Comparison of ENCODE assay signal across 13 mouse cellular contexts in genomic region chr12:3917668-3918341, GRCm38 (mm10). TPM values are rescaled to one million over a fixed set of nuclear protein-coding genes. Genes with fewer than 3 reads are reported as not detected.
A peak's percentile ranks its signal among the peaks of the same experiment; 100 is the strongest.
DNase-seq lines count a peak whose midpoint lies in the region; ATAC-seq and TF ChIP-seq lines count a peak whose summit lies in the region.
"Had no signal": no experiment of that assay in that cellular context is flagged by ENCODE, and none has a peak within 500 bp of the region (broad histone marks: within the 10 kb centered on the region; RNA-seq: fewer than 3 reads in every experiment).

No protein-coding gene starts in this region.

- H3K27me3 ChIP-seq in heart, embryonic 15.5 days: no peaks in the 10 kb centered on the region
- H3K27me3 ChIP-seq in heart, adult 2 months (ENCODE audit: control insufficient read depth, insufficient read depth, low read length): no peaks in the 10 kb centered on the region
- H3K27me3 ChIP-seq in MEL (ENCODE audit: control insufficient read depth in 1 of 2, insufficient read depth in 2 of 2, low read length in 2 of 2): no peaks in the 10 kb centered on the region; a peak in 1 of 4 replicates
- H3K27me3 ChIP-seq in forebrain, embryonic 13.5 days: no peaks in the 10 kb centered on the region

- H3K27ac ChIP-seq in heart, embryonic 15.5 days: no peak overlapping the region
- H3K27ac ChIP-seq in heart, adult 2 months: no peak overlapping the region
- no peak overlapping the region for H3K27ac ChIP-seq in MEL (ENCODE audit: control insufficient read depth, low read depth, low read length)
- no peak overlapping the region for H3K27ac ChIP-seq in forebrain, embryonic 13.5 days

- DNase-seq in heart, adult 2 months: no peak
- DNase-seq in MEL (ENCODE audit: low read depth, low spot score): no peak
- DNase-seq in layer of hippocampus, adult 11-12 months (ENCODE audit: low spot score): no peak
- DNase-seq in yolk sac, embryonic 10.5 days (ENCODE audit: low spot score): no peak
- no peak for DNase-seq in urinary bladder, postnatal 4 days (ENCODE audit: low spot score in 2 of 2)
- DNase-seq: cerebellum, postnatal 10 days; gastrocnemius, postnatal 36 days; layer of hippocampus, postnatal 36 days; lung, postnatal 10 days had no signal

- H3K79me2 ChIP-seq in heart, adult 2 months (replicated peaks; ENCODE audit: control insufficient read depth, insufficient read depth, low read length): no peaks in the 10 kb centered on the region
- H3K79me2 ChIP-seq in MEL (ENCODE audit: control insufficient read depth, insufficient read depth, low read length, poor library complexity): no peaks in the 10 kb centered on the region

- TF ChIP-seq POLR2A in heart, adult 2 months (IDR thresholded peaks at IDR 0.05; ENCODE audit: insufficient read depth, low read depth, low read length): no peak
- TF ChIP-seq POLR2A in MEL (IDR thresholded peaks at IDR 0.05; ENCODE audit: control insufficient read depth in 1 of 2, insufficient read depth in 1 of 2, low read depth in 1 of 2, low read length in 2 of 2, poor library complexity in 1 of 2): no peak

- no peak overlapping the region for H3K9ac ChIP-seq in heart, embryonic 15.5 days
- H3K9ac ChIP-seq in heart, adult 2 months (ENCODE audit: low read depth, low read length): no peak overlapping the region
- H3K9ac ChIP-seq in MEL (ENCODE audit: control insufficient read depth, low read depth, low read length, poor library complexity, severe bottlenecking): no peak overlapping the region
- H3K9ac ChIP-seq in forebrain, embryonic 13.5 days: peak overlapping the region; percentile 12; the same call in 1 of the 2 replicates

- TF ChIP-seq EP300 in heart, adult 2 months (IDR thresholded peaks at IDR 0.05; ENCODE audit: insufficient read depth, low read depth, low read length): no peak
- no peak for TF ChIP-seq EP300 in MEL (IDR thresholded peaks at IDR 0.05; ENCODE audit: low read depth in 1 of 2, low read length in 2 of 2)

- TF ChIP-seq RAD21 in MEL (IDR thresholded peaks at IDR 0.05; ENCODE audit: low read depth, low read length): no peak

- TF ChIP-seq CTCF in heart, adult 2 months (IDR thresholded peaks at IDR 0.05): no peak
- no peak for TF ChIP-seq CTCF in MEL (IDR thresholded peaks at IDR 0.05 in 2 of 3, conservative IDR thresholded peaks at IDR 0.05 in 1 of 3; ENCODE audit: control insufficient read depth in 1 of 3, insufficient read depth in 1 of 3, low read depth in 2 of 3, low read length in 3 of 3, poor library complexity in 1 of 3, severe bottlenecking in 1 of 3)

- ATAC-seq in heart, embryonic 15.5 days (replicated peaks; ENCODE audit: insufficient number of reproducible peaks, insufficient read depth, low FRiP score, low read depth): 0 out of 2 replicates have a peak, but pooled peaks have one; percentile 38
- peak; percentile 75 for ATAC-seq in forebrain, embryonic 13.5 days
- 0 out of 2 replicates have a peak, but pooled peaks have one; percentile 29 for ATAC-seq in megakaryocyte progenitor cell, adult 5-6 weeks (replicated peaks; ENCODE audit: poor library complexity)
- ATAC-seq: activated CD4-positive, CD25-positive, alpha-beta regulatory T cell, adult 4 months had no signal

- H3K4me1 ChIP-seq in heart, embryonic 15.5 days (replicated peaks): peaks cover 6% of the 10 kb centered on the region
- H3K4me1 ChIP-seq in heart, adult 2 months (ENCODE audit: control insufficient read depth, insufficient read depth, low read length): no peaks in the 10 kb centered on the region
- no peaks in the 10 kb centered on the region for H3K4me1 ChIP-seq in MEL (ENCODE audit: control insufficient read depth in 1 of 2, insufficient read depth in 2 of 2, low read length in 2 of 2)
- H3K4me1 ChIP-seq in forebrain, embryonic 13.5 days: peaks cover 18% of the 10 kb centered on the region

- H3K36me3 ChIP-seq in heart, embryonic 15.5 days: 0 out of 2 replicates have a peak, but pooled peaks cover 3% of the 10 kb centered on the region
- no peaks in the 10 kb centered on the region for H3K36me3 ChIP-seq in heart, adult 2 months (ENCODE audit: control insufficient read depth, insufficient read depth, low read length)
- H3K36me3 ChIP-seq in MEL (ENCODE audit: control insufficient read depth in 1 of 2, insufficient read depth in 2 of 2, low read length in 2 of 2): no peaks in the 10 kb centered on the region
- H3K36me3 ChIP-seq in forebrain, embryonic 13.5 days (ENCODE audit: poor library complexity, severe bottlenecking): peaks cover 9% of the 10 kb centered on the region; the same call in 1 of the 2 replicates

- no peaks in the 10 kb centered on the region for H3K9me3 ChIP-seq in heart, embryonic 15.5 days (replicated peaks)
- H3K9me3 ChIP-seq in MEL (replicated peaks; ENCODE audit: insufficient read depth, low read length): no peaks in the 10 kb centered on the region
- H3K9me3 ChIP-seq in forebrain, embryonic 13.5 days (replicated peaks): no peaks in the 10 kb centered on the region

- intact Hi-C loops in heart, adult 2 months (cut with DNase I): no loop called here

- no peak overlapping the region for H3K4me2 ChIP-seq in heart, embryonic 15.5 days
- H3K4me2 ChIP-seq in forebrain, embryonic 13.5 days: no peak overlapping the region

- WGBS in heart, embryonic 15.5 days: 22% methylated on average over 14 of the region's 14 CpGs
- WGBS in heart, adult 2 months: 33% methylated on average over 14 of the region's 14 CpGs
- WGBS in forebrain, embryonic 13.5 days: 26% methylated on average over 14 of the region's 14 CpGs

- H3K4me3 ChIP-seq in heart, embryonic 15.5 days: no peak overlapping the region
- no peak overlapping the region for H3K4me3 ChIP-seq in heart, adult 2 months
- H3K4me3 ChIP-seq in MEL (ENCODE audit: control insufficient read depth in 1 of 2, insufficient read depth in 1 of 2, low read depth in 2 of 2, low read length in 2 of 2): no peak overlapping the region
- no peak overlapping the region for H3K4me3 ChIP-seq in forebrain, embryonic 13.5 days

TF ChIP-seq in MEL, 35 proteins besides CTCF, POLR2A, EP300 and RAD21:
- peak; percentile 22; the same call in 1 of the 2 replicates for TF ChIP-seq USF1 (IDR thresholded peaks at IDR 0.05; ENCODE audit: low read depth, low read length)
- TF ChIP-seq TAL1 (IDR thresholded peaks at IDR 0.05; ENCODE audit: low read length): no peak

RNA-seq across cellular contexts. Expression of gene Pomc, which starts 36.9 kb away (rescaled TPM):
- 1.2 and 1.6 TPM in 2 replicates for polyA plus RNA-seq in heart, embryonic 15.5 days (2015; fragmentation: Nextera tagmentation; extraction: Ambion mirVana)
- total RNA-seq in heart, adult 2 months (2021): under 1 TPM; 0.36 to 0.50 TPM
- 0.37 TPM in 1 of 2 replicates, not detected in the other for polyA plus RNA-seq in heart, adult 2 months (2012; rRNA removed)
- not detected in 2 replicates for total RNA-seq in MEL (2012; rRNA removed)
- polyA plus RNA-seq in MEL (2012; ENCODE audit: insufficient read depth in 1 of 2, insufficient read length in 2 of 2, low read depth in 1 of 2, low replicate concordance in 2 of 2, missing spikeins in 1 of 2): not detected
- 13.1 and 24.1 TPM in 2 replicates for polyA plus RNA-seq in forebrain, embryonic 13.5 days (2015; fragmentation: Nextera tagmentation; extraction: Ambion mirVana)
- total RNA-seq in megakaryocyte progenitor cell, adult 5-6 weeks (2015): 0.83 and 1.2 TPM in 2 replicates
- 0.44 and 2.2 TPM in 2 replicates for total RNA-seq in megakaryocyte progenitor cell, adult 5-6 weeks (2017)
- total RNA-seq: gastrocnemius, postnatal 36 days had no signal
